Mouse (Mus musculus): Measurements from ENCODE around the gene Syde1. TPM values are rescaled to one million over a fixed set of nuclear protein-coding genes. Genes with fewer than 3 reads are reported as not detected.
A peak's percentile ranks its signal among the peaks of the same experiment; 100 is the strongest.

Gene Syde1
- polyA plus RNA-seq, 2 experiments: 1.5 to 1.7 TPM

DNA sequence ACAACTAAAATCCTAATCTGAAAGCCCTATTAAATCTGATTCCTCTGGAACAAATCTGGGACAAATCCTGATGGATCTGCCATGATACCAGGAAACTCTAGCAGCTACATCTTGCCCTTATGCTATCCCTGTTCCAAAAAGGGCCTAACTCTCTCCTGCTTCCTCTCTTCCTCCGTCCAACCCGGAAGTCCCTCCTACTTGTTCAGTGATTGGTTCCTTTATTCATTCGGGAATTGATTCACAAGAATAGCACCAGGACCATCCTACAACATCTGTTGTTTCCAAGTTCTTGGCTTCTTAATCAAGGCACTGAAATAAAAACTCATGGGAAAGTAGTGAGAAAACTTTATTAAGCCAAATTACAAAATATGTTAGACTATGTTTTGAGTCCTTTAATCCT is 22.6 kb downstream of the Syde1 start:
- H3K4me3 ChIP-seq (ENCODE audit: insufficient read depth in 1 of 2, low read depth in 2 of 2, low read length in 2 of 2): no peak overlapping the region
- no peaks in the 10 kb centered on the region for H3K36me3 ChIP-seq (replicated peaks; ENCODE audit: control insufficient read depth, insufficient read depth, low read depth)
- H3K27ac ChIP-seq: no peak overlapping the region
- TF ChIP-seq CTCF (IDR thresholded peaks at IDR 0.05; ENCODE audit: low read depth): no peak
- no peak for TF ChIP-seq EP300 (IDR thresholded peaks at IDR 0.05; ENCODE audit: low read depth)
- no peaks in the 10 kb centered on the region for H3K4me1 ChIP-seq (replicated peaks; ENCODE audit: control insufficient read depth in 2 of 2, insufficient read depth in 2 of 2, low read length in 1 of 2)
- DNase-seq (ENCODE audit: low read depth in 3 of 3, low spot score in 3 of 3) (no peak), ATAC-seq (ENCODE audit: insufficient read depth) (no peak)
- no peaks in the 10 kb centered on the region for H3K9me3 ChIP-seq (ENCODE audit: control insufficient read depth, low read length)
- no peaks in the 10 kb centered on the region for H3K27me3 ChIP-seq (ENCODE audit: control insufficient read depth, insufficient read depth, low read length)
- no peak overlapping the region for H3K4me2 ChIP-seq (ENCODE audit: low read depth)
- 68% methylated on average over 3 of the region's 3 CpGs for WGBS (ENCODE audit: insufficient replicate concordance)
- no peak overlapping the region for H3K9ac ChIP-seq (replicated peaks)

DNA sequence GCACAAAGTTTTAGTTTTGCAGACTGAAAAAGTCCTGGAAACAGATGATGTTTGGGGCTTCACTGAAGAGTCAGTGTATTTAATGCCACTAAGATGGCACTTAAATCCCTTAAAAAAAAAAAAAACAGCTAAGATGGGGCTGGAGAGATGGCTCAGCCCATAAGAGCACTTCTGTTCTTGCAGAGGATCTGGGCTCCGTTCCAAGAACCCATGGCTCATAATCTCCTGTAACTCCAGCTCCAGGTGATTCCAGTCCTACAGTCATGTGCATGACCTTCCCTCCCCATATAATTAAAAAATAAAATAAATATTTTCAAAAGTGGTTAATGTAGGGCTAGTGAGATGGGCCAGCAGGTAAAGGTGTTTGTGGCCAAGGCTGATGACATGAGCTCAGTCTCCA is 26.7 kb downstream of the Syde1 start:
- ATAC-seq (ENCODE audit: insufficient read depth) (no peak), DNase-seq (ENCODE audit: low read depth in 3 of 3, low spot score in 3 of 3) (no peak)
- Histone ChIP-seq H3K4me3 (ENCODE audit: insufficient read depth in 1 of 2, low read depth in 2 of 2, low read length in 2 of 2) (no peak overlapping the region), H3K27ac (no peak overlapping the region), H3K9me3 (ENCODE audit: control insufficient read depth, low read length) (no peaks in the 10 kb centered on the region), H3K36me3 (replicated peaks; ENCODE audit: control insufficient read depth, insufficient read depth, low read depth) (no peaks in the 10 kb centered on the region), H3K9ac (replicated peaks) (no peak overlapping the region), H3K27me3 (ENCODE audit: control insufficient read depth, insufficient read depth, low read length) (no peaks in the 10 kb centered on the region), H3K4me2 (ENCODE audit: low read depth) (no peak overlapping the region), H3K4me1 (replicated peaks; ENCODE audit: control insufficient read depth in 2 of 2, insufficient read depth in 2 of 2, low read length in 1 of 2) (no peaks in the 10 kb centered on the region)
- 52% methylated on average over 1 of the region's 1 CpGs for WGBS (ENCODE audit: insufficient replicate concordance)
- no peak for TF ChIP-seq CTCF (IDR thresholded peaks at IDR 0.05; ENCODE audit: low read depth)
- no peak for TF ChIP-seq EP300 (IDR thresholded peaks at IDR 0.05; ENCODE audit: low read depth)

DNA sequence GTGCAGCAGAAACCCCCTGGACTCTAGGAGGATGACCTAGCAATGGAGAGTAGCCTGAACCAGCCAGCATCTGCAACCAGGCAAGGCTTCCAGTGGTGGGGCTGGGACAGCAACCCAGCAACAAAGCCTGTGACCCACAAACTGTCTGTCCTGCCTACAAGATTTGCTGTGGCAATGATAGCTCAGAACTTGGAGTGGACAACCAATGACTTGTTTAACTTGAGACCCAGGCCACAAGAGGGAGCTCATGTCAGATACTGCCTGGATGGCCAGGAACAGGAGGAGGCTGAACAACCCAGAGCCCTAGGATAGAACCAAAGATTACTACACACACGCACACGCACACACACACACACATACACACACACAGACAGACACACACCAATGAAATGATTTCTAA is 50.8 kb downstream of the Syde1 start:
- H3K4me3 ChIP-seq (ENCODE audit: insufficient read depth in 1 of 2, low read depth in 2 of 2, low read length in 2 of 2): no peak overlapping the region
- no peak for DNase-seq (ENCODE audit: low read depth in 3 of 3, low spot score in 3 of 3)
- no peak for ATAC-seq (ENCODE audit: insufficient read depth)
- no peaks in the 10 kb centered on the region for H3K36me3 ChIP-seq (replicated peaks; ENCODE audit: control insufficient read depth, insufficient read depth, low read depth)
- no peak overlapping the region for H3K9ac ChIP-seq (replicated peaks)
- no peaks in the 10 kb centered on the region for H3K27me3 ChIP-seq (ENCODE audit: control insufficient read depth, insufficient read depth, low read length)
- no peak overlapping the region for H3K4me2 ChIP-seq (ENCODE audit: low read depth)
- WGBS (ENCODE audit: insufficient replicate concordance): 42% methylated on average over 2 of the region's 2 CpGs
- H3K27ac ChIP-seq: no peak overlapping the region
- no peaks in the 10 kb centered on the region for H3K9me3 ChIP-seq (ENCODE audit: control insufficient read depth, low read length)
- no peak for TF ChIP-seq EP300 (IDR thresholded peaks at IDR 0.05; ENCODE audit: low read depth)
- TF ChIP-seq CTCF (IDR thresholded peaks at IDR 0.05; ENCODE audit: low read depth): peak; percentile 37; the same call in 1 of the 2 replicates
- no peaks in the 10 kb centered on the region for H3K4me1 ChIP-seq (replicated peaks; ENCODE audit: control insufficient read depth in 2 of 2, insufficient read depth in 2 of 2, low read length in 1 of 2)

Other genes starting within 250 kb of the Syde1 start
- 11.0 and 14.5 TPM in 2 replicates for gene Agpat3, start 239.5 kb downstream of the Syde1 start, polyA plus RNA-seq (2012; rRNA removed)
- gene Agpat3, start 239.5 kb downstream of the Syde1 start, polyA plus RNA-seq (2014; fragmentation: Nextera tagmentation; extraction: Ambion mirVana): 21.0 and 21.3 TPM in 2 replicates
- gene Rrp1, start 178.9 kb downstream of the Syde1 start, polyA plus RNA-seq (2012; rRNA removed): 43.0 and 69.7 TPM in 2 replicates
- 79.8 and 89.7 TPM in 2 replicates for gene Rrp1, start 178.9 kb downstream of the Syde1 start, polyA plus RNA-seq (2014; fragmentation: Nextera tagmentation; extraction: Ambion mirVana)
- 58.1 and 74.9 TPM in 2 replicates for gene Cstb, start 166.3 kb downstream of the Syde1 start, polyA plus RNA-seq (2012; rRNA removed)
- gene Cstb, start 166.3 kb downstream of the Syde1 start, polyA plus RNA-seq (2014; fragmentation: Nextera tagmentation; extraction: Ambion mirVana): 111 and 122 TPM in 2 replicates
- 2.9 TPM in 2 replicates for gene Pdxk, start 127.0 kb downstream of the Syde1 start, polyA plus RNA-seq (2012; rRNA removed)
- 3.2 and 3.3 TPM in 2 replicates for gene Pdxk, start 127.0 kb downstream of the Syde1 start, polyA plus RNA-seq (2014; fragmentation: Nextera tagmentation; extraction: Ambion mirVana)
- gene Olfr1358, start 74.5 kb downstream of the Syde1 start, polyA plus RNA-seq (2012; rRNA removed): not detected in 2 replicates
- gene Olfr1358, start 74.5 kb downstream of the Syde1 start, polyA plus RNA-seq (2014; fragmentation: Nextera tagmentation; extraction: Ambion mirVana): not detected in 2 replicates
- 7.3 and 10.0 TPM in 2 replicates for gene Ilvbl, start 17.6 kb downstream of the Syde1 start, polyA plus RNA-seq (2012; rRNA removed)
- gene Ilvbl, start 17.6 kb downstream of the Syde1 start, polyA plus RNA-seq (2014; fragmentation: Nextera tagmentation; extraction: Ambion mirVana): 10.9 and 11.5 TPM in 2 replicates
- not detected in 2 replicates for gene Olfr1357, start 26.1 kb upstream of the Syde1 start, polyA plus RNA-seq (2012; rRNA removed)
- gene Olfr1357, start 26.1 kb upstream of the Syde1 start, polyA plus RNA-seq (2014; fragmentation: Nextera tagmentation; extraction: Ambion mirVana): not detected in 2 replicates
- not detected in 2 replicates for gene Casp14, start 126.3 kb upstream of the Syde1 start, polyA plus RNA-seq (2012; rRNA removed)
- gene Casp14, start 126.3 kb upstream of the Syde1 start, polyA plus RNA-seq (2014; fragmentation: Nextera tagmentation; extraction: Ambion mirVana): not detected in 2 replicates
- gene Ccdc105, start 161.1 kb upstream of the Syde1 start, polyA plus RNA-seq (2012; rRNA removed): not detected in 2 replicates
- gene Ccdc105, start 161.1 kb upstream of the Syde1 start, polyA plus RNA-seq (2014; fragmentation: Nextera tagmentation; extraction: Ambion mirVana): not detected in 2 replicates
- gene Slc1a6, start 188.5 kb upstream of the Syde1 start, polyA plus RNA-seq (2012; rRNA removed): 0.19 and 0.21 TPM in 2 replicates
- gene Slc1a6, start 188.5 kb upstream of the Syde1 start, polyA plus RNA-seq (2014; fragmentation: Nextera tagmentation; extraction: Ambion mirVana): 0.06 TPM in 1 of 2 replicates, not detected in the other